Mouse (Mus musculus): ENCODE data around the gene Prl8a6.

Gene Prl8a6

GRCm38 (mm10) chr13:27438588-27438987 is at the start of gene Prl8a6:
Gene Prl8a6 (minus strand): TSS chr13:27438688.
- no peak for DNase-seq (ENCODE audit: low spot score in 2 of 2)

- DNase-seq (ENCODE audit: low spot score in 2 of 2), result no peak
Observed at GRCm38 (mm10) chr13:27433159-27433558, 5.3 kb downstream of the Prl8a6 start.

- no peak for DNase-seq (ENCODE audit: low spot score in 2 of 2)
Observed at GRCm38 (mm10) chr13:27413640-27414039, 24.8 kb downstream of the Prl8a6 start.

GRCm38 (mm10) chr13:27399061-27399724 is 39.3 kb downstream of the Prl8a6 start:
- no peak for DNase-seq (ENCODE audit: low spot score in 2 of 2)

- DNase-seq (ENCODE audit: low spot score in 2 of 2), result no peak
Observed at GRCm38 (mm10) chr13:27390746-27391145, 47.7 kb downstream of the Prl8a6 start, which contains the start of gene Prl2b1. Gene Prl2b1 (minus strand): TSS chr13:27390846.

All from urinary bladder, postnatal 36 days (tissue).